Mouse (Mus musculus) testis, adult 2 months (tissue): ENCODE results near the gene Tnnc1.

Experiments used
- CTCF ChIP-seq: fragments of 200-500 bp; IDR thresholded peaks from 2 replicates; pipeline ENCODE4 v1.5.1; 2012; ENCODE audit warnings: low read depth, mild to moderate bottlenecking, inconsistent platforms, low read length, moderate library complexity; ENCODE audit not compliant: control insufficient read depth, insufficient read depth, insufficient replicate concordance
- POLR2A ChIP-seq: fragments of 200-500 bp; IDR thresholded peaks from 2 replicates; pipeline ENCODE4 v1.6.1; 2012; ENCODE audit warnings: low read depth, mild to moderate bottlenecking, inconsistent platforms, low read length, moderate library complexity; ENCODE audit not compliant: control insufficient read depth

DNA sequence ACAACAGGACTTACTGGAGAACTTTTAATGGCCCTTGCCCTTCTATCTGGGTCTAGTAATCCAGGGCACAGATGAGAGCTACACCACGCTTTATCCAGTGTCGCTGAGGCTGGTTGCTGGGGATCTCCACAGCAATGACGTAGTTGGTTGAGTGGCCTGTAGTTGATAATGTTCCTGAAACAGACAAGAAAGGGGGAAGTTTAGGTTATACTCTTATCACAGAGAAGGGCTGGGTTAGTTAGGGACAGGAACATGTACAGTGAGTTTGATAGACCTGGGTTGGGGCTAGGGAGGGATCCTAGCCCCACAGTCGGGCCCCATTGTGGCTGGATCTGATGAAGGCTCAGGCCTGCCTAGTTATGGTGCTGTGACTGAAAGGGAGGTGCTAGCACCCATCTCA is 52.3 kb downstream of the Tnnc1 start:
- TF ChIP-seq CTCF (no peak), POLR2A (no peak)
